Mouse (Mus musculus) embryonic facial prominence, embryonic 11.5 days (tissue): Measurements from ENCODE around the gene Msrb2. TPM values are rescaled to one million over a fixed set of nuclear protein-coding genes. Genes with fewer than 3 reads are reported as not detected.

ENCODE experiments used
- polyA plus RNA-seq: library from polyadenylated mRNA; unstranded; fragments of >200 nt; fragmentation: Nextera tagmentation; extraction: Ambion mirVana; gene quantifications from 2 replicates; pipeline ENCODE4 v1.2.1, GENCODE M21; 2014

Msrb2 gene
- polyA plus RNA-seq, 1 experiment from 2014 or later: 22.6 TPM

Other genes starting within 250 kb of the Msrb2 start
- 0.17 TPM in 2 replicates for gene Armc3, start 172.1 kb upstream of the Msrb2 start, polyA plus RNA-seq
- 0.68 and 1.3 TPM in 2 replicates for gene Ptf1a, start 74.2 kb downstream of the Msrb2 start, polyA plus RNA-seq
- gene 4921504E06Rik, start 182.5 kb downstream of the Msrb2 start, polyA plus RNA-seq: not detected in 2 replicates